Mouse (Mus musculus) ES-E14 (cell line): Measurements from ENCODE around the gene Rora.

ENCODE experiments used
- HCFC1 ChIP-seq: IDR thresholded peaks from 2 replicates; pipeline ENCODE4 v1.6.1; 2012; ENCODE audit warnings: low read length, inconsistent platforms, borderline replicate concordance; ENCODE audit not compliant: insufficient read depth
- ZNF384 ChIP-seq: IDR thresholded peaks from 2 replicates; pipeline ENCODE4 v1.6.1; 2012; ENCODE audit warnings: low read depth, low read length, inconsistent platforms

DNA sequence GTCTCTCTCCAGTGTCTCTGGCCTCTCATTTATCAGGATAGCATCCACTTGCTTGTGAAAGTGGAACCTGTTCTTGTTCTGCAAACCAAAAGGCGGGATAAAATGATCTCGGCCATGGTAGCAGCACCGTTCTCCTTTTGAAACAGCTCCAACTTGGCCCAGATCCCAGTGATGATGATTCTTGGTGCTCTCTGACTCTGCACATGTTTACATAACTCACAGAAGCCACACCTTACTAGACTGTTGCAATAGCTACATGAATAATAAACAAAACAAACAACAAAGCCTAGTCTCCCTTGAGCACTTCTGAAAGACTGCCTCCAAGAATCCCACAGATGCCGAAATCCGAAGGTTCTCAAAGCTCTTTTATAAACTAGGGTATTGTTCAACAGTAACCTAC lies 357.3 kb downstream of the Rora start:
- TF ChIP-seq ZNF384, result no peak
- TF ChIP-seq HCFC1, result no peak
